In genomic region chr12:4744486-4744885, GRCm38 (mm10) we compare ENCODE assay signal across 10 mouse cellular contexts. TPM values are rescaled to one million over a fixed set of nuclear protein-coding genes. Genes with fewer than 3 reads are reported as not detected.
DNase-seq lines count a peak whose midpoint lies in the region.
"Had no signal": no experiment of that assay in that cellular context is flagged by ENCODE, and none has a peak within 500 bp of the region (broad histone marks: within the 10 kb centered on the region; RNA-seq: fewer than 3 reads in every experiment).

No protein-coding gene starts in this region.

- intact Hi-C loops in heart, postnatal 25 days (cut with DNase I), result no loop called here
- intact Hi-C loops in left cerebral cortex, postnatal 4 days (cut with DNase I), result no loop called here

- peak; percentile 93 for DNase-seq in heart, adult 11 months
- DNase-seq in heart, postnatal 25 days (ENCODE audit: low spot score), result no peak
- DNase-seq in right cerebral cortex, adult 2 months (ENCODE audit: low spot score in 2 of 2), result peak; percentile 8 to 17
- no peak for DNase-seq in right cerebral cortex, postnatal 36 days (ENCODE audit: low spot score in 2 of 2)
- peak; percentile 31 for DNase-seq in gastrocnemius, postnatal 10 days
- no peak for DNase-seq in left cerebral cortex, postnatal 4 days
- DNase-seq in kidney, adult 18-20 months, result no peak
- DNase-seq: cerebellum, adult 18-20 months; liver; lung, adult 2 months had no signal

RNA-seq across cellular contexts. Expression of gene Fam228a, which starts 6.3 kb away (rescaled TPM):
- total RNA-seq in heart, postnatal 25 days (2021), result under 1 TPM in 1 of 2 experiments, not detected in 1; 0.08 TPM
- under 1 TPM; 0.14 to 0.27 TPM for total RNA-seq in gastrocnemius, postnatal 10 days (2021)
- total RNA-seq in left cerebral cortex, postnatal 4 days (2021), result 1 to 10 TPM; 2.3 to 2.7 TPM

RNA-seq across cellular contexts. Expression of gene Pfn4, which starts 24.3 kb away (rescaled TPM):
- total RNA-seq in heart, postnatal 25 days (2021), result 1 to 10 TPM; 1.9 to 2.2 TPM
- total RNA-seq in gastrocnemius, postnatal 10 days (2021), result 1 to 10 TPM; 1.9 to 2.6 TPM
- total RNA-seq in left cerebral cortex, postnatal 4 days (2021), result 10 to 100 TPM in 1 of 2 experiments, 1 to 10 TPM in 1; 9.6 to 10.6 TPM

RNA-seq across cellular contexts. Expression of gene Fam228b, which starts 24.6 kb away (rescaled TPM):
- total RNA-seq in heart, postnatal 25 days (2021), result 1 to 10 TPM; 2.5 TPM
- total RNA-seq in gastrocnemius, postnatal 10 days (2021), result 1 to 10 TPM; 4.6 to 7.8 TPM
- total RNA-seq in left cerebral cortex, postnatal 4 days (2021), result 10 to 100 TPM; 16.0 to 21.1 TPM

Comparison
In these comparisons a context has a peak if more than half of its experiments do, and no peak if none do; other contexts are left out.
1. DNase-seq: peak in heart, adult 11 months (single experiment), right cerebral cortex, adult 2 months (2 of 2) and gastrocnemius, postnatal 10 days (single experiment); none in heart, postnatal 25 days (single experiment), right cerebral cortex, postnatal 36 days (0 of 2), left cerebral cortex, postnatal 4 days (single experiment) and kidney, adult 18-20 months (single experiment).